Mouse (Mus musculus): Measurements from ENCODE around the gene Hdac7.

- TF ChIP-seq CTCF (IDR thresholded peaks at IDR 0.05) (no peak), POLR2A (IDR thresholded peaks at IDR 0.05; ENCODE audit: insufficient read depth, low read depth, low read length) (no peak)
These were observed 3.6 kb upstream of the Hdac7 start for GRCm38 (mm10) chr15:97847866-97848265.
